Mouse (Mus musculus) right cerebral cortex, postnatal 14 days (tissue): Measurements from ENCODE around the gene Tnrc6b.

Experiments
- DNase-seq: peaks from one replicate; pipeline ENCODE4 v3.0.0; 2022

The Tnrc6b gene

GRCm38 (mm10) chr15:80742991-80743474 lies 31.9 kb downstream of the Tnrc6b start:
- no peak for DNase-seq

- DNase-seq = no peak
Observed at GRCm38 (mm10) chr15:80743606-80744005, 32.5 kb downstream of the Tnrc6b start.

- DNase-seq = no peak
Observed at GRCm38 (mm10) chr15:80744667-80745422, 33.7 kb downstream of the Tnrc6b start.

- no peak for DNase-seq
Observed at GRCm38 (mm10) chr15:80748979-80749378, 37.9 kb downstream of the Tnrc6b start.

- DNase-seq = no peak
Observed at GRCm38 (mm10) chr15:80753351-80753750, 42.2 kb downstream of the Tnrc6b start.

GRCm38 (mm10) chr15:80754103-80754502 lies 43.0 kb downstream of the Tnrc6b start:
- DNase-seq = no peak

GRCm38 (mm10) chr15:80759451-80759850 lies 48.3 kb downstream of the Tnrc6b start:
- DNase-seq = no peak

- DNase-seq = no peak
Observed at GRCm38 (mm10) chr15:80760504-80760903, 49.4 kb downstream of the Tnrc6b start.

- no peak for DNase-seq
Observed at GRCm38 (mm10) chr15:80760935-80761334, 49.8 kb downstream of the Tnrc6b start.

GRCm38 (mm10) chr15:80762621-80763020 lies 51.5 kb downstream of the Tnrc6b start:
- no peak for DNase-seq

- no peak for DNase-seq
Observed at GRCm38 (mm10) chr15:80764666-80765065, 53.6 kb downstream of the Tnrc6b start.

GRCm38 (mm10) chr15:80765381-80765780 lies 54.3 kb downstream of the Tnrc6b start:
- no peak for DNase-seq

GRCm38 (mm10) chr15:80768216-80768615 lies 57.1 kb downstream of the Tnrc6b start:
- DNase-seq = no peak

GRCm38 (mm10) chr15:80771926-80772441 lies 60.9 kb downstream of the Tnrc6b start:
- no peak for DNase-seq

GRCm38 (mm10) chr15:80774666-80775065 lies 63.6 kb downstream of the Tnrc6b start:
- no peak for DNase-seq

GRCm38 (mm10) chr15:80779006-80779405 lies 67.9 kb downstream of the Tnrc6b start:
- no peak for DNase-seq

- no peak for DNase-seq
Observed at GRCm38 (mm10) chr15:80780154-80780751, 69.1 kb downstream of the Tnrc6b start.

- DNase-seq = no peak
Observed at GRCm38 (mm10) chr15:80781218-80781806, 70.2 kb downstream of the Tnrc6b start.

GRCm38 (mm10) chr15:80784553-80784971 lies 73.4 kb downstream of the Tnrc6b start:
- DNase-seq = no peak

GRCm38 (mm10) chr15:80785699-80786098 lies 74.6 kb downstream of the Tnrc6b start:
- no peak for DNase-seq

GRCm38 (mm10) chr15:80787746-80788145 lies 76.6 kb downstream of the Tnrc6b start:
- DNase-seq = no peak

GRCm38 (mm10) chr15:80792556-80792955 lies 81.4 kb downstream of the Tnrc6b start:
- no peak for DNase-seq

GRCm38 (mm10) chr15:80795076-80795475 lies 84.0 kb downstream of the Tnrc6b start:
- no peak for DNase-seq

GRCm38 (mm10) chr15:80797757-80798156 lies 86.6 kb downstream of the Tnrc6b start:
- DNase-seq = peak; percentile 9
